Mouse (Mus musculus): ENCODE results near the gene Ifih1.

Gene Ifih1

GRCm38 (mm10) chr2:62630446-62630845, 15.6 kb downstream of the Ifih1 start:
- DNase-seq = peak in 1 of 2 experiments; percentile 16

- DNase-seq = no peak
Observed at GRCm38 (mm10) chr2:62628356-62628755, 17.7 kb downstream of the Ifih1 start.

- DNase-seq = no peak
Observed at GRCm38 (mm10) chr2:62627728-62628127, 18.3 kb downstream of the Ifih1 start.

DNA sequence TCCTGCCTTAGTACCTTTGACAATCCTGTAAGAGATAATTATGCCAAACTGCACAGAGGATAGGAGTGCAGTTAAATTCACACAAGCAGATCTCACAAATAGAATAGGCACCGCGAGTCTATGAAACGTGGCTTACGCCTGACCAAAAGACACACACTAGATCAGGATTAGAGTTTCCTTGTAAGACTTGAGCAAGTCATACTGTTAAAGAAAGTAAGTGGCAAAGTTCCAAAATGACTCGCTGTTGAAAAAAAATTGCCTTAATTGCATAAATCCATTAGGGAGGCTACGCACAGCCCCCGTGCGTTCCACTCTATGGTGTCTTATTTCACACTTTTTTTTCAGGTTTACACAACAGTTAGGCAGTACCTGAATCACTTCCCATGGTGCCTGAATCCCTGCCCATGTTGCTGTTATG, 23.0 kb downstream of the Ifih1 start:
- no peak for DNase-seq

DNA sequence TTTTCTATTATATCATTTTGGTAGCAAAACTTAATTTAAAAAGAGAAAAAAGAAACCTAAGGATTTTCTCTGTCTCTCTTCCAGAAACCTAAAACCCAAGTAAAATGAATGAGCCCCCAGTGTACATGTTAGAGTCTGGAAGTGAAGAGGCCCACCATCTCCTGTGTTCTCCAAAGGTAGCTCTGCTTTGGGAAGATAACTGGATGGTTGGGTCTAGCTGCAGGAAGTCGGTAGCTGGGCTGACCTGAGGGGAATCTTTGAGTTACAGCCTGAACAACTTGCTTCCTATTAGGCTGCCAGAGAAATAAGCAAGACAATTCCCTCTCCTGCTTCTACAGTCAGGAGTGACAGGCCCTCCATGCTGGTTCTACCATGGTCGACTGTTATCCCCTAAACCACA, 26.4 kb downstream of the Ifih1 start:
- no peak for DNase-seq

GRCm38 (mm10) chr2:62618934-62619341, 27.1 kb downstream of the Ifih1 start:
- no peak for DNase-seq

DNA sequence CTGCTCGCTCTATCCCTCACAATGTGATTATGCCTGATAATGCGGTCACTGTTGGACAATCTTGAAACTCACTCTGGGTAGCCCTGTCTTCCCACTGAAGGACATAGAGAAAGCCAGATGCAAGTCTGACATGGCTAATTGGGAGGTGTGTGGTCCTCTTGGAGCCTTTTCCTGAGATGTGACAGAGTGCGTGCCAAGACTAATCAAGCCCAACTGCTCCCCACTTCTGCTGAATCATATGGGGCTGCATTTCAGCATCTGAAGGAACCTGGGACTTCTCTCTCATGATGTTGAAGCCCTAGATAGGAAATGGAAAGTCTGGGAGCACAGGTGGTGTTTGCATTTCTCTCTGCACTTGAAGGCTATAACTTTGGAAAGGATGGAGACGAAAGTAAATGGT, 32.9 kb downstream of the Ifih1 start:
- DNase-seq = no peak

- DNase-seq = no peak
Observed at GRCm38 (mm10) chr2:62606205-62606604, 39.9 kb downstream of the Ifih1 start.

DNA sequence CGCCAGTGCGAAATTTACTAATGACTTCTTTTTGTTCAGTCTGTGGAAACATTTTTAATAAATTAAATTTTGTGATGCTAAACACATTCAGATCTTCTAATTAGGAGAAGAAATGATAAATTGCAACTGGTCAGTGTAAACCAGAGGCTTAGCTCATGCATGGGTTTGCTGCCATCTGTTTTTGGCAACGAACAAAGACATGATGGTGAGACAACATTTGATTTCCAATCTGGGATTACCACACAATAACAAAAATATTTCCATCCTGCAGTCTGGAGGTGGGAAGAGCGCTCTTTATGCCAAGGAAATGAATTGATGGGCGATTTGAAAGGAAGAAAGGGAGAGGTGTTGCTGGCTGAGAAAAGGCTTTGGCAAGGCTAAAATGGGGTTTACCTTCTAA, 42.5 kb downstream of the Ifih1 start:
- DNase-seq = no peak

GRCm38 (mm10) chr2:62596586-62596985, 49.5 kb downstream of the Ifih1 start:
- DNase-seq = no peak

DNA sequence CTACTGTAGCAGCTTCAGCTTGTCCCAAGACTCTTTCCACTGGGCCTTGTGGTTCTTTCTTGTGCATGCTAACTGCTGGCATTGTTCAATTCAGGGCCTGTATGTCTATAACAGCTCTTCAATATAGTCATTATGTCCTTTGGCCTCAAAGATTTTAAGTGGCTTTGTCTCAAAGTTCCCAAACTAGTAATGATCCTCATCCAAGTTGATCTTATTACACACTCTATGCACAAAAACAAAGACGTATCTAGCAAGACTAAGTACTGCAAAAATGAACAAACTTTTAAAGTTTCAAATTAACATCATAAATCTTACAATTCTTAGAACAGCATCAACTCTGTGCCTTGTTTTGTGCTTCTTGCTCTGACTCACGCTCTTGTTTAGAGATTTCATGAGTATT, 51.6 kb downstream of the Ifih1 start:
- DNase-seq = no peak

DNA sequence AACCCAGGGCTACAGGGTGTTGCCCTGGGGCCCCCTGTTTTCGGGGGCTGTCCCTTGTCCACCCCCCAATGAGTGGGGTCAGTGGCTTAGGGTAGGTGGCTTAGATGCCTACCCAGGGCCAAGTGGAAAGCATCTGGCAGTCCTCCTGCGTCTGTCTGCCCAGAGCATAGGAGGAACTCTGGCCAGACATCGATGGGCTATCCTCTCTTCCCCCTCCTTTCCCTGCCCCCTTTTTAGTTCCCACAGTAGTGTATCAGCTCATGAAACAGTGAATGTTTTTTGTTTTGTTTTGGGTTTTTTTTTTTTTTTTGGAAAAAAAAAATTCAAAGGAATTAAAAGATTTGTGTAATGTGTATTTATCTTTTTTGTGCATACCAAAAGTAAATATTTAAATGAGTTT, 54.5 kb downstream of the Ifih1 start:
- DNase-seq = no peak

DNA sequence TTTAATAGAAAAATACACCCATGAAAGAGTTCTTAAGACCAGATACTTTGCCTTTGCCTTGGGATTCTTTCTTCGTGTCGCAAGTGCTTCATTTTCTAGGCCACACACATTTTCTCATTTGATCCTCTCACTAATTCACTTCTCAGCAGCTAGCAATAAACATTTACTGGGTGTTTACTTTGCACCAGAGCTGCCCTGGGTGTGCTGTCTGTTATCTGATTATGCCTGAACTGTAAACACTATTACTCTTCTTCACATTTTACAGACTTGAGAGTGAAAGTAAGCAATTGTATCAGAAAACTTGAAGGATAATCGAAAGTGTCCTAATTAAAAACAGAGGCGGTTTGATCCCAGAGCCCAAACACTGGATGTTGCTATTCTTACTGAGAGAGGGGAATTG, 56.7 kb downstream of the Ifih1 start:
- DNase-seq = no peak

GRCm38 (mm10) chr2:62585769-62586168, 60.3 kb downstream of the Ifih1 start:
- DNase-seq = no peak

GRCm38 (mm10) chr2:62574962-62575361, 71.1 kb downstream of the Ifih1 start:
- DNase-seq = no peak

DNA sequence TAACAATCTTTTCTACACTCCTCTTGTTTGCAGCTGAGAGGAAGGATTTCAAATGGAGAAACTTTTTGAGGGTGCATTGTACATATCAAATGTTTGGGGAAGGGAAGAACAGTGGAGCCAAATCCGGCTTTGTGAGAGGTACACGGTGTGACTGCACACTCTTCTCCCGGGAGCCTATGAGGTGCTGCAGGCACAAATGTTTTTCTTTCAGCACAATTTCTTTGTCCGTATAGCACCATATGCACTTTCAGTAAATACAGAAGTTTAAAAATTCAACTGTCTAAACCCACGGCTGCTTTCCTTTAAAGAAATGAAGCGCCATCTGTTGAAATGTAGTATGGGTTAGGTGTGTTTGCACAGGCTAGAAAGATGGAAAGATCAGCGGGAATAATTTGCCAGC, 71.8 kb downstream of the Ifih1 start:
- DNase-seq = no peak

DNA sequence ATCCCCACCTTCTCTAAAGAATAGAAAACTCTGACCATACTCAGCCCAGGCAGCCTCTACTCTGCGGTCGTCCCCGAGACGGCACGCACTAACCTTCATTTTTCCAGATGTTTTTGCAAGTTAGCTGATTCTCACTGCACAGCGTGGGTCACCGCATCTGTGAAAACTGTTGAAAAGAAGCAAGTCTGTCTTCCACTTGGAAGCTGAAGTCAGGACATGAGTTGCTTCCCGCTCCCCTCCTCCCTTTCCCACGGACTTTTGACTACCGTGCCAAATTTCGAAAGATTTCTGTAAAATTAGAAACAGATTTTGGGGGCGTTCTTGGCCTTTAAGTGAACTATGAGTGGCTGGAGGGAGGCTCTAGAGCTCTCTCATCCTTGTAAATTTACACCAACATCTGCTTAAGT, 72.3 kb downstream of the Ifih1 start, which contains the start of gene Fap:
TSS of gene Fap (minus strand) at position 323 of the 407 bp plus-strand sequence.
- DNase-seq = peak in 1 of 2 experiments; percentile 4

DNA sequence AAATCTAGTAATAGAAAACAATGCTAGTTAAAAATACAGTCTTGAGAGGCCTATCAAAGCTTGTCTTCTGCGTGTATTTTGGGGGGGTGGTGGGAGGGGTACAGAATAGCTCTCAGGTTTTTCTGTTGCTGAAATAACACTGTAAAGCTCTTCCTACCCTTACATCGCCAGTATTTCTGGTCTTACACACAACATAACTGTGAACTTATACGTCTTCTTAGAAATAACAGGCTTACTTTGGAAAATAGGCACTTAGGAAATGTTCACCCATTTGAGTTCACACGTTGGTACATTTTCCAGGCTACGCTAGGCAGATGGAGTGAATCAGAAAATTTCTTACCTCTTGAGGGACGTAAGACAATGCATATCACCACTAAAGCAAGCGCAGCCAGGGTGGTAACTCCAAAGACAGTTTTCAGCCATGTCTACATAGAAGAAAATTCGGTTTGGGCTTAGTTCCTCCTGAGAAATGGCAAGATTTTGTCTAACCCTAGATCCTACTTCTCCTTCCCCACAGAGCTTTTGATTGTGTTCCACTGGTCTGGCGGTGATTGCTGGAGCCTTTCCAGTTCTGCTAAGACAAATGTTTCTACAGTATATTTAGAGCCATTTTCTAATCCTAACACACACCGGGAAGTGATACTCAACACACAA, 72.8 kb downstream of the Ifih1 start:
- DNase-seq = no peak

DNA sequence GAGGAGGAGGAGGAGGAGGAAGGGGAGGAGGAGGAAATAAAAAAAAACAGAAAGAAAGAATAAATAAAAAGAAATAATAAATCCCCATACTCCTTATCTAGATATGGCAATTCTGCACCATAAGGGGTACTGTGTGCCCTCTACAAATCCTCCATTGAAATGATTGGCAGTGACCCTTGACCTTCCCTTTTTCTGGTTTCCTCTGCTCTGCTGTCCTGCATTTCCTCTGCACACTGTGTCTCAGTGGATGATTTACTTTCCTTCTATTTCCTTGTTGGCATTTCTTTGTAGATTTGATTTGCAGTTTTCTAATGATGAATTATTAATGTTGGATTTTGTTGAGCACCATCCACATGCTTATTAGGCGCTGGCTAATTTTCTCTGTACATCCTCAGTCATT, 81.4 kb downstream of the Ifih1 start:
- DNase-seq = no peak

DNA sequence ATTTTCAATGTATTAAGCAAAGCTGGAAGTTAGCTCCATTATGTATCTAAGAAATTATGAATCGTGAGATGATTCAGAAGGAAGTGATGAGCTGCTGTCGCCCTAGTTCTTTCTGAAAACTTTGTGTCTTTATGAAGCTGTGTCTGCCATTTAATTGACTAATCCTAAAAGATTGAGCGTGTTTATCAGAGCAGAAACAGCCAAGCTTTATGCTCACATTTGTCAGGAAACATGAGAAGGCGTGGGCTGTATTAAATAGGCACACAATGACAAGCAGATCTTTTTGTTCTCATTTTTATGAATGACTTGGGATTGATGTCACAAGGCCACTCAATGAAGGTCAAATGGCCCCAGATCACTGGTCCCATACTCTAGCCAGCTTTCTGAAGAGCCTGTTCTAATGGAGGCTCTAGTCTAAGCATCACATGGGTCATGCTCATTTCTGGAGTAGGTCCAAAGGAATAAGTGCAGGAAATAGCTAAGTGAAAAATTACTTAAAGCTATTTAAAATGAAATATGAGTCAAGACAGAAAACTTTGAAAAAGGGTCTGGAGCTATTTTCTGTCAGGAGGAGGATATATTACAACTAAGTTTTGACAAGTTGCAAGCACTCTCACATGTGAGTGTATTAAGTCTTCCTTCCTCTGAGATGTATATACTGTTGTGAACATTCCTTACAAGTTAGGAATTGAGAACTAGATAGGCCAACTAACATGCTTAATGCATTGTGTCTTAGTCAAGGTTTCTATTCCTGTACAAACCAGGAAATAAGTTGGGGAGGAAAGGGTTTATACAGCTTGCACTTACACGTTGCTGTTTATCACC, 83.2 kb downstream of the Ifih1 start:
- no peak for DNase-seq

- no peak for DNase-seq
Observed at GRCm38 (mm10) chr2:62557417-62557816, 88.6 kb downstream of the Ifih1 start.

DNA sequence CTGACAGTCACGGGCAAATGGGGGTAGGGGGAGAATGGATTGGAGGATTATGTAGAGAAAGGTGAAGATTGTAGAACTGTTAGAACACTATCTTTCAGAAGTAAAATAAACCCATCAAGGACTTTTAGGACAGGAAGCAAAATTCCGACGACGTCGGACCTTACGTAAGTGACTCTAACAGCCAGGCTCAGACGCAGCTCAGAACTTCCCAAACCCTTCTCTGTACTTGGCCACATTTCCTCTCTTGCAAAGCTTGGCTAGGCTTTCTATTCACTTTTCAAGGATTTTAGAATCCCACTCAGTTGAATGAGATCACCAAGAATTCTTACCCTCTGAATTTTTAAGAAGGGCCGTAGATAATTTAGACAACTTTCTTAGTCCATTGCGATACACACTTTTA, 89.7 kb downstream of the Ifih1 start:
- no peak for DNase-seq

DNA sequence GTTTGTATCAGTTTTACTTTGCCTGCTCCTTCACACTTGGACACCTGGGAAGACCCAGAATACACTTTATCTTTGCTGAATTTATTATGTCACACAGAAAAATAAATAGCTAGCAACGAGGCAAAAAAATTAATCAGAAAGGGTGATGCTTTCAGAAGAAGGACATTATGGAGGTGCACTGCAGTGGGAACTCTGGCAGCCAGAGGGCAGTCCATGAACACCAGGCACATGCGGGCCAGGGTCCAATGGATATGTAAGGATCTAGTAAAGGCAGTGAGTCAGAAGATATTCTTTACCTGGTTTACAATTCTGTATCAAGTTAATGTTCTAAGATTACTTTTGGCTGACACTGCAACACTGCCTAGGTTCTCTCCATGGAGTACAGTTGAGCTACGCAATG, 96.4 kb downstream of the Ifih1 start:
- DNase-seq = no peak

GRCm38 (mm10) chr2:62549131-62549530, 96.9 kb downstream of the Ifih1 start:
- DNase-seq = no peak
